Mouse (Mus musculus): ENCODE data around the gene Hoxa7.

The Hoxa7 gene

DNA sequence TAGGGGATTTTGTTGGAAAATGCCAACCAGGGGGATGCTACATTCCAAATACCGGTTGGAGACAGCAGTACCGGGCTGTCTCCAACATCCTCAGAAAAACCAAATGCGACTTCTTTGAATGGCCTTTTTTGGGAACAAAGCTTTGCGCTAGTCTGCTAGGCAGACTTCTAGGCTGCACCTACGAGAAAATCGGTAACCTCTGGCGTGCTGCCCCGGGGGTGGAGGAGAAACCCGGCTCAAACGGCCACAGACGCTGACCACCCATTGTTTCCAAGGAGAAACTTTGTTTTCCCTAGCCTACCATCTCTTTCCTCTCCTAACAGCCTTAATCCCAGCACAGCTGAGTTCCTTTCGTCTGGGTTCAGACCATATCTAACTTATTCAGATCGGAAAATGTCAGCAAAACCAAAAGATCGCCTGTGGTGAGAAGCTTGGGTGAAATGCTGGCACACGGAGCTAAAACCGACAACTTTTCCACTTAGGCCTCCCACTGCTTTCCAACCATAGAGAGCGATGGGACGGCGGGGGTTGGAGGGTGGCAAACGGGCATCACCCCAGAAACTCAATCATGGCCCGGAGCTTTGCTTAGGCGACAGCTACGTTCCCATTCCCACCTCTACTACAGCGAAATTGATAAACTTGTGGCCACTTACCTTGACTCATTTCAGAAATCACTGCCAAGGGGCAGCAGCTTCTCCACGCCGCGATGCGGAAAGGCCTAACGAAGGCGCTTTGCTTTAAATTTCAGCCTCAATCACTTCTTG lies 18.2 kb upstream of the Hoxa7 start:
- no peak for DNase-seq (ENCODE audit: low read depth)

GRCm38 (mm10) chr6:52238976-52239375 lies 17.3 kb upstream of the Hoxa7 start:
- no peak for DNase-seq (ENCODE audit: low read depth)

GRCm38 (mm10) chr6:52238155-52238545 lies 16.5 kb upstream of the Hoxa7 start:
- DNase-seq (ENCODE audit: low read depth): no peak

- DNase-seq (ENCODE audit: low read depth): no peak
Observed at GRCm38 (mm10) chr6:52237346-52238154, 15.9 kb upstream of the Hoxa7 start.

DNA sequence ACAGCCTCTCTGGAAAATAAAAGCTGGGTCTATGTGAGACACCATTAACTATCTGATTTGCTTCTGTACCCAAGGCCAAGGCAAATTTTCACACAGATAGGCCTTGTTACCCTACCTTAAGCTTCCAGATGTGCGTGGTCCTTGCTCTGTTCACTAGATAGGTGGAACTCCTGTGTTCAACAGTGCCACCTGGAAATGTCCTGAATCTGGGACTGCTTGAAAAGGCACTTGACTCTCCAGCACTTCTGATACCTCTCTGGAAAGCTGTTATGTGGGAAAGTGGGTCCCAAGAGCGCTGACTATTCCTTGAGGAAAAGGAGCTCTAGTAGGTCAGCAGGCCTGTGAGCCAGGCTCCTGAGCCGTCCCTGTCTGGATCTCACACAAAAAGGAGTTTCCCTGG lies 15.2 kb upstream of the Hoxa7 start:
- DNase-seq (ENCODE audit: low read depth): no peak

DNA sequence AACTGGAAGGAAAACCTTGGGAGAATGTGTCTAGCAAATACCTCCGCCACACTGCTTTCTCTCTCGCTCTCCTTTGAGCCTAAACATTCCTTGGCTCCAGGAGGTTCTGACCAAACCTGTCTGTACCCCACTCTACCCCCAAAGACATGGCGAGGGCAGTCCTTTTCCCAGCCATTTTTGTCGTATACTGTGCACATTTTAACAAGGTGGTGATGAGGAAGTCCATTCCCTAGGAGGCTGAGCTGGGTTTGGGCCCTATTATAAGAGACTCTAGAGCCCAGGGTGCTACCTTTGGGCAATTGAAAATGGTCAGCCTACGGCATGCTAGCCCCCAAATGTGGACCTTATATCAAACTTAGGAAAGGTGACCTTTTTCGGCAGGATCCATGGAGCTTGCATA lies 14.2 kb upstream of the Hoxa7 start:
- DNase-seq (ENCODE audit: low read depth): no peak

- DNase-seq (ENCODE audit: low read depth): no peak
Observed at GRCm38 (mm10) chr6:52235267-52235666, 13.6 kb upstream of the Hoxa7 start.

DNA sequence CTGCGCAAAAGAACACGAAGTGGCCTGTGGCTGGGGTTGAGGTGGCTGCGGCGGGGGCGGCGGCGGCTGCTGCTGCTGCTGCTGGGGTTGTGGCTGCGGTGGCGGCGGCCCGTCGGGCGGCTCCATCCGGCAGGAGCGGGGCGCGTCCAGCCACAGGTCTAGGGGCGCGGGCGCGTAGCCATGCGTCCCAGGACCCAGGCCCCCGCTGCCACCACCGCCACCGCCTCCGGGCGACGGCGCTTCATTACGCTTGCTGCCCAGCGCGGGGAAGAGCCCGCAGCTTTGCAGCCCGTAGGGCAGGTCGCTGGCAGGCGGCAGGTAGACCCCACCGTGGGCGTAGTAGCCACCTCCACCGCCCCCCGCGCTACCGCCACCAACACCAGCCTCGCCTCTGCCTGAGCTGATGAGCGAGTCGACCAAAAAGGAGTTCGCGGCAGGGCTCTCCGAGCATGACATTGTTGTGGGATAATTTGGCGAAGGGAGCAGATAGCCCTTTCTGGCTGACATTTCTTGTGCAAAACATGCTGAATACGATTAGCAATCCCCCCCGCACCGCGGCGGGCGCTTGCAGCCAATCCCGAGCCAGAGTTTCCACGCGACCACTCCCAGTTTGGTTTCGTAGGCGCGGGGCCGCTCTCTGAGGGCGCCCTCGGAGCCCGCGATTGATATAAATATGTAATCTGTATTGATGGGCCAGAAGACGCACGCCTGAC lies 12.9 kb upstream of the Hoxa7 start:
- DNase-seq (ENCODE audit: low read depth): no peak

- DNase-seq (ENCODE audit: low read depth): no peak
Observed at GRCm38 (mm10) chr6:52233546-52234427, 12.1 kb upstream of the Hoxa7 start.

DNA sequence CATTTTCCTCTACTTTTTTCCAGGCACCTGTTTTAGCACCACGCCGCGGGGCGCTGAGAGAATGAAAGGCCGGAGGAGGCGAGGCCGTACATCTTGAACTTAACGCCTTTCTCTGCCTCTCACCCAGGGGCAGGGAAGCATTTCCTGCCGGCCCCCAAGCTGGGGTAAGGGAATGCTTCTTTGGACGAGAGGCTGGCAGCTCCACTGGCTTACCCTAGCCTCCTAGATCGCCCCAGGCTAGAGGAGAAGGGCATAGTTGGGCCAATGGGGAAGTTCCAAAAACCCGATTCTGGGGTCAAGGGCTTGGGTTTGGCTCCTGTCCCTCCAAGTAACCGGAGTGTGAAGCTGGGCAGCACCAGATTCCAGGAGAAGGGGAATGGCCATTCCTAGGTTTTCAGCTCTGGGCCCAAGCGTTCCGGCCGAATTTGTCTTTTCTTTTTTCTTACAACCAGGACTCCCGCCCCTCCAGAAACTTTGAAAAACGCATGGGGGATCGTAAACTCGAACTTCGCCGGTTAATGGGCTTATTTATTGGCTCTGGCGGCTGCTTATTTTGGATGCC lies 11.4 kb upstream of the Hoxa7 start:
- DNase-seq (ENCODE audit: low read depth): no peak

- no peak for DNase-seq (ENCODE audit: low read depth)
Observed at GRCm38 (mm10) chr6:52232568-52232965, 10.9 kb upstream of the Hoxa7 start.

- DNase-seq (ENCODE audit: low read depth): no peak
Observed at GRCm38 (mm10) chr6:52231885-52232567, 10.4 kb upstream of the Hoxa7 start.

GRCm38 (mm10) chr6:52230516-52231165 lies 9.0 kb upstream of the Hoxa7 start, which contains the start of gene Hoxa9:
TSS of gene Hoxa9 (minus strand) at chr6:52231089.
- no peak for DNase-seq (ENCODE audit: low read depth)

- DNase-seq (ENCODE audit: low read depth): no peak
Observed at GRCm38 (mm10) chr6:52229558-52230416, 8.1 kb upstream of the Hoxa7 start.

DNA sequence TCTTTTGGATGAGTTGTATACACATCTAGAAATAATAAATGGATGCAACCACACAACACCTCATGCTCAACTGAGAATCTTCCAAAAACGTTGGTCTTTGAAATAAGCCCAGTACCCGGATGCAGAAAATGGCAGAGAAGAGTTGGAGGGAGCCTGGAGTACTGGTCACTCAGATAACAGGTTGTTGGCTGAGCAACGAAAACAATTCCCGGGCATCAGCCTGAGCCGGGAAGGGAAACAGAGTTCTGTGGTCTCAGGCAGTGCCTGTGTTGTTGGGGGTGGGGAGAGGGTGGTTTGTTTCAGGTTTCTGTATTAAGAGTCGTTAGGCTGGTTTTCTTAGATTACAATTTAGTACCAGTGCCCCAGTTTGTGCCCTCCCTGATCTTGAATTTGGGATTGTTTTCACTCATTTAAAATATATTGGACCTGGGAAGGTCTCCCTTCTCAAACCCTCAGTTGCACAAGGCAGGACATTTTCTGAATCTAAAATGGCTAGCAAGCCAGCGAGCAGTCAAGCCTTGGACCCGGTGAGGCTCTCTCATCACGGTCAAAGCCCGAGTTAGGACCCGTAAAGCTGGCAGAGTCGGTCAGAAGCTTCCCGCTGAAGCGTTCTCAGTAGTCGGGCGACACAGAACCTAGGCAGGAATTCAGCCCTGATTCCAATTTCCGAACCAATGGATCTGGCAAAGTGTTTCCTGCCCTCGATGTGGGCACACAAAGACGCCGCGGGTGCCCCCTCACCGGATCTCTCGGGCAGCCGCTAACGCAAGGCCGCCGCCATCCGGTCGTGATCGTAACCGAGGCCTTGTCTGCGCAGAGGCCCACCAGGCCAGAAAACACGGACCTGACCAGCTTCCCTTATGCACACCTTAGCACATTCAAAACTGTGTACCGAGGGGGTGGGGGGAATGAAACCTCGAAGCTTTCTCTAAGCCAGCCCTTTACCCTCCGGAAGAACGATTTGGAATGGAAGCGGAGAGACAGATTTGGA lies 7.1 kb upstream of the Hoxa7 start:
- DNase-seq (ENCODE audit: low read depth): peak; percentile 40

- no peak for DNase-seq (ENCODE audit: low read depth)
Observed at GRCm38 (mm10) chr6:52227470-52228222, 6.0 kb upstream of the Hoxa7 start.

GRCm38 (mm10) chr6:52226569-52227257 lies 5.1 kb upstream of the Hoxa7 start:
- DNase-seq (ENCODE audit: low read depth): peak; percentile 12
